Mouse (Mus musculus) gastrocnemius, postnatal 10 days (tissue): ENCODE measurements around the gene Cops3. TPM values are rescaled to one million over a fixed set of nuclear protein-coding genes. Genes with fewer than 3 reads are reported as not detected.

Source experiments
- DNase-seq: peaks from one replicate; pipeline ENCODE4 v3.0.0; 2021; ENCODE audit warnings: mixed read lengths
- total RNA-seq, 2 experiments: library from RNA; stranded (reverse); gene quantifications; 2 replicates each; pipeline ENCODE4 v1.2.3; 2021

Gene Cops3
- total RNA-seq, 2 experiments from 2014 or later: 72.7 to 75.2 TPM

- peak; percentile 78 for DNase-seq
These were observed 61.3 kb downstream of the Cops3 start for GRCm38 (mm10) chr11:59778181-59778873.

GRCm38 (mm10) chr11:59777259-59777658 lies 62.4 kb downstream of the Cops3 start:
- DNase-seq: no peak

- DNase-seq: no peak
These were observed 64.0 kb downstream of the Cops3 start for GRCm38 (mm10) chr11:59775435-59776148.

GRCm38 (mm10) chr11:59774522-59774921 lies 65.1 kb downstream of the Cops3 start:
- no peak for DNase-seq

- DNase-seq: no peak
These were observed 66.7 kb downstream of the Cops3 start for GRCm38 (mm10) chr11:59772902-59773301.

GRCm38 (mm10) chr11:59772291-59772690 lies 67.3 kb downstream of the Cops3 start:
- DNase-seq: no peak

GRCm38 (mm10) chr11:59770753-59771152 lies 68.9 kb downstream of the Cops3 start:
- DNase-seq: no peak

GRCm38 (mm10) chr11:59769738-59770137 lies 69.9 kb downstream of the Cops3 start:
- DNase-seq: no peak

- DNase-seq: no peak
These were observed 70.3 kb downstream of the Cops3 start for GRCm38 (mm10) chr11:59769307-59769706.

Other genes with a start within 250 kb of the Cops3 start
- not detected for gene Olfr223, start 246.5 kb downstream of the Cops3 start, total RNA-seq
- gene Mprip, start 178.5 kb downstream of the Cops3 start, total RNA-seq: 100 to 1,000 TPM; 139 to 166 TPM
- gene Pld6, start 52.2 kb downstream of the Cops3 start, total RNA-seq: under 1 TPM; 0.21 to 0.47 TPM
- 10 to 100 TPM; 25.5 to 27.0 TPM for gene Flcn, start 29.8 kb downstream of the Cops3 start, total RNA-seq
- 10 to 100 TPM; 15.7 to 19.2 TPM for gene Nt5m, start 391 bp downstream of the Cops3 start, total RNA-seq
- 10 to 100 TPM; 17.1 to 18.1 TPM for gene Med9, start 108.4 kb upstream of the Cops3 start, total RNA-seq
- gene Rasd1, start 125.1 kb upstream of the Cops3 start, total RNA-seq: 1 to 10 TPM; 1.5 to 3.0 TPM
- gene Pemt, start 206.7 kb upstream of the Cops3 start, total RNA-seq: 1 to 10 TPM; 3.0 to 4.0 TPM